Mouse (Mus musculus) c-Kit-negative CD71-positive TER-119-positive erythroid progenitor cells, embryonic 14.5 days (primary cell): ENCODE measurements around the gene Dock1.

Experiments
- DNase-seq: peaks from one replicate; pipeline ENCODE4 v3.0.0-alpha.2; 2013; ENCODE audit warnings: low read depth, low spot score

Gene Dock1

DNA sequence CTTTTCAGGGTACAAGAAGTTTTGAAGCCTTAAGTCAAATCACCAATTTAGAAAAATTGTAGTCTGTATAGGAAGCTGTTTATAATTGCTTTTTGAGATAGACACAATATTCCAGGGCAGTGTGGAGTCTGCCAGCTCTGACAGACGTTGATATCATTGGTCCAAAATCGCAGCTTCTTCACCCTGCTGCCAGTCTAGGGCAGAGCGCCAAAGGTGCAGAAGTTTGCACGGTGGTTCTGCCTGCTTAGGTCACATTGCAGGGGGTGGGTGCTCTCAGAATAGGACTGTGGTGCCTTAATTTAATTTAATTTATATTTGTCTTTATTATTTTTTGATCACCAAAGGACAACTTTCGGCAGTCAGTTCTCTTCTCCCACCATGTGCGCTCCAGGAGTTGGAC, 288.6 kb downstream of the Dock1 start:
- no peak for DNase-seq

DNA sequence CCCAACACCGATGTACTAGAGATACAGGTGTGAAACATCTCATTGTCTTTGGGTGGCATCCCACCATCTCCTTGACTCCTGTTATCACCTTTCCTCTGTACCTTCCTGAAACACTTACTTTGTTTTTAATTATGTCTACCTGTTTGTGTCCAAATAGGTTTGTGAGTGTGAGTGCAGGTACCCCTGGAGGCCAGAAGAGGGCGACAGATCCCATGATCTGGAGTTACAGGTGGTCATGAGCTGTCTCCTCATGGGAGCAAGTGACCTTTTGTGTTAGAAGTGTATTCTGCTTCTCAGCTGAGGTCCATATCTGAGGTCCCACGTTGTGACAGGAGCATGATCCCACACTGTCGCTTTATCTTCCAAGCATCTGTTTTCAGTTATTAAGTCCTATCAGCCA, 290.4 kb downstream of the Dock1 start:
- no peak for DNase-seq

DNA sequence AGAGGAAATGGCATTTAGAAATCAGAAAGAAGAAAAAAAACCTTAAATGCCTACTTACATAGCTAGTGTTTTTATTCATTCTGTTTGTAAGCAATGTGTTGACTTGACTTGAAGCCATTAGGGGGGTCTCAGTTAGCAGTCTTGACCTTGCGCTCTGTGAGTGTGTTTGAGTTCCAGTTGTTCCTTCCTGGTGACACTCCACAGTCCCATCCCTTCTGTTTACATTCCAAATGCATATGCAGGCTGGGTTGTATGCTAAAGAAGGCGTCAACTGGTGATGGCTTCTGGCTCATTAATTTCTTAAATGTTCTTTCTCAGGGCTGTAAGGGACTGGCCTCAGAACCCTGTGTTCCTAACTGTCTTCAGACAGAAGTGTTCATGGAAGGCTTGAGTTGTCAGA, 291.2 kb downstream of the Dock1 start:
- DNase-seq = no peak

DNA sequence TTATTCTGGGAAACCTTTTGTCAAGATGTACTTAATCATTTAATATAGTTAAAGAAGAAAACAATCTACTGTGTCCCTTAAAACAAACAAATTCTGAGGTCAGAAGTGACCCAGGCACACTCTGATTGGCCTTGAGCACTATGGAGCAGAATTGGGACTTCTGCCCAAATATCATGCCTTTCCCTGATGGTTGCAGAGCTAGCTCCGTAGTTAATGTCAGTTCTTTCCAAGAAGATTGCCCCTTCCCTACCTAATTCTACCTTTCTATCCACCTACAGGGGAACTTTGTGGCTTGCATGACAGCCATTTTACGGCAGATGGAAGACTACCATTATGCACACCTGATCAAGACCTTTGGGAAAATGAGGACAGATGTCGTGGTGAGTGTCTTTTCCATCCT, 319.8 kb downstream of the Dock1 start:
- no peak for DNase-seq

DNA sequence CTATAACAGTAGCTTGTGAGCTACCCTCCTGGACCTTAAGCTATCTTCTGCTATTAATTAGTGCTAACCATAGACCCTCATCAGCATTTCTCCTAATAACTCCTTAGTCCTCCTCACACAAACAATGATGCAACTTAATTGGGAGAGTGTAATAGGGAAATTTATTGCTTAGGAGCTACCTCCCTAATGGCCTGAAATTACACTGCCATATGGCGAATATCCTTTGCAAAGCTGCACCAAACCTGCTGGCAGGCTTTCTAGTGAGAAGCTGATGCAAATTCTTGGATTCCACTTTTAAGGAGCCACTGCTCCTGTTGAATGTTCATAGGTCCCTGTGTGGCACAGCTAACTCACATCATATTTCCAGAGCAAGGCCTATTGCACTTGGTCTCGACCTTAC, 320.5 kb downstream of the Dock1 start:
- no peak for DNase-seq

DNA sequence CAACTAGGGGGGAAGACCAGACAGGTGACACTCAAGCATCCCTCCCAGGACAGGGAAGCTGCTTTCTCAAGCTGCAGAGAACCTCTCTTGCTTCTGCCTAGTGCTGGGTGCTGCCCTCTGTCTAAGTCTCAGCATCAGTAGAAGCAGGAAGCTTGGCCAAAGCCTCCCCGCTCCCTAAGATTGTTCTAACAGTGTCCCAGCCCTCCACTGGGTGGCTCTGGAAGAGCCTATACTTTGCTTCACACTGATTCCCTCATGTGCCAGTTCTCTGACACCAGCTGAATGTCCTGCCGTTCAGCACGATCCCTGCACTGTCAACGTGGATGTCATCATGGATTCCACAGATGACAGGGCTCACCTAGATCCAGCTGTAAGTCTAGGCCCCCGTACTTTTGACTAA, 324.5 kb downstream of the Dock1 start:
- DNase-seq = no peak

DNA sequence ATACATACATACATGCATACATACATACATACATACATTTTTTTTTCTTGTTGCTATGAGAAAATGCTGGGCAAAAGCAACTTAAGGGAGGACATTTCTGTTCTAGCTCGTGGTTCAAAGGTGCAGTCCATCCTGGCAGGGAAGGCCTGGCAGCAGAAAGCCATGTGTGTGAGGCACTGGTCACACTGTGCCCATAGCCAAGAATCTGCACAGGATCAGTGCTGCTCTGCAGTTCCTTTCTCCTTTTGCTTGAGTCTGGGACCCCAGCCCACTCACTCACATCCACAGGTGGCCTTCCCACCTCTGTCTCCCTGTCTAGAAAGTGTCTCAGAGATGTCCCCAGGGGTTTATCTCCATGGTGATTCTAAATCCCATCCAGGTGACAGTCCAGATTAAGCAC, 331.8 kb downstream of the Dock1 start:
- DNase-seq = no peak

DNA sequence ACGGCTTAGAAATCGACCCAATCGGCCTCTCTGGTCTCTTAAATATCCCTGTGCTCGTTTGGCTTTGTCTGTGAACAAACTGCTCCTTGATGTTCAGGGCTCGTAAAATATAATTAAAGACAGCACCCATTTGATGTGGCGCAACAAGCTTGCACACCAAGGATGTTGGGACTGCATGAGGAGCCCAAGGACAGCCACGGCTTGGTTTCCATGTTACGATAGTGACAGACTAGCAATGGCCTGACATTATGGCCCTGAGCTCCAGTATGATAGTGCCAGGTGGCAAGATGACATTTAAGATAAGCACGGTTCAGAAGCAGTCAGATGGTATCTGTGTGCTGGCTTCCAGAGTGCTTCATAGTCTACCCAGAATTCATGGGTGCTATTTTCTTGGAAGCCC, 332.4 kb downstream of the Dock1 start:
- DNase-seq = no peak

DNA sequence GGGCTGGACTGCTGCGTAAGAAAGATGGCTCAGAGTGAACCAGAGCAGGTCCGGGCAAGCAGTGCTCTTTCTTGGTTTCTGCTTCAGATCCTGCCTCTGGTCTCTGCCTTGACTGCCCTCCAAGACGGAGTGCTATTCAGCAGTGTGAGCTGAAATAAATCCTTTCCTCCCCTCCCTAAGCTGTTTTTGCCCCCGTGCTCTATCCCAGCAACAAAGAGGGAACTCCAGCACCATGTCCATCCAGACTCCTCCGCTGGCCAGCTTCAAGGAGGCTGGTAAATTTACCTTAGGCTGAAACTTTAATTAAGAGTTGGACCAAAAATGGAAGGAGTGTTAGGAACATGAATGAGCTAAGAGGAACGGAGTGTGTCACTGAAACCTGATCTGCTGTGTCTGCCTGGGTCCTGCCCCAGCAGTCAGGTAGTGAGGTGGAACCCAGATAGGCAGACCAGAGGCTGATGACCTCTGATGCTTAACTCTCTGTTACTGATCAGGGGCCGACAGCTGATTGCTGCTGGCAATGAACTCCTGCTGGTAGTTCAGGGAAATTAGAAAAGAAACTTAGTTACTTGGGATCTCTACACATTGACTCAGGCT, 335.6 kb downstream of the Dock1 start:
- no peak for DNase-seq

DNA sequence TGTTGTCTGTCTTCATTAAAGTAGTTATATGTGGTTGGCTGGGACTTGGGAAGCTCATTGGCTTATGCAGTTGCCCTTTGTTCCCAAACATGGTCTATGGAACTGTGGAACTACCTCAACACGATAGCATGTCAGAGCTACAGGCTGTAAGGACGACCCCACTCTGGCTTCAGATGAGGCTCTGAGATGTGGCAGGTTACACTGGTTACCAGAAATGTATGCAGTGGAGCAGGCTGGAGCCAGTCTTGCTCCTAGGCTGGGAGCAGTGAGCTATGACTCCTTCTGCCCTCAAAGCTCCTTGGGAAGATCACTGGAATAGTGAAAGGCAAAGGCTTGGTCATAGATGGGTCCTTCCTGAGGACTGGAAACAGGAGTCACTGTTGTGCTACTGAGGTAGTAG, 337.6 kb downstream of the Dock1 start:
- DNase-seq = no peak

DNA sequence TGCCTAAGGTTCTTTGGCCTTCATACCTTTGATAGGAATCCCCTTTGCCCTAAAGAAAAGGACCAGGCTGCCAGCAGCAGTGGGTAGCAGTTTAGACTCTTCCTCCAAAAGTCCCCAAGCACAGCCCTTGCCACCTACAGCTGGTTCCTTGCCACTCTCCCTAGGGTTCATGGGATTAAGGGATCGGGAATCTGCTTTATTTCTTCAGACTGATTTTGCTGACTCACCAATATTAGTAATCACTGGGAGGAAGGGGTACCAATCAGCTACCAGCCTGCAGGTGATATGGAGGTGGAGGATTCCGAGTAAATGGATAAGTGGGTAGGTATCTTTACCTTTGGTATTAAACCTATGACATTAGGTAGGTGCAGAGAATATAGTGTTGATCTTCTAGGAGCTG, 340.5 kb downstream of the Dock1 start:
- DNase-seq = no peak

DNA sequence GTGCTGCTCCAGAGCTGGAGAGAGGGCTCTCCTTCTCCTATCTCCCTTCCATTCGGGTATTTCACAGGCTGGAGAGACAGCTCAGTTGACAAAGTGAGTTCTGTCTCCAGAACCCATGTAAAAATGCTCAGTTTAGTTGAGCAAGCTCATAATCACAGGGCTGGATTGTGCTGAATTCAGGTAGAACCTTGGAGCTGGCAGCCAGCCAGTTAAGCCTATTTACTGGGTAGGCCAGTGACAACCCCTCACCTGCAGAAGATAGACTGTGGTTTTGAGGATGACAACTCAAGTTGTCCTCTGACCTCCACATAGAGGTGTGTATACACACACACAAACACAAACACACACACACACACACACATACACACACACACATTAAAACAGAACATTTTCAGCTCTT, 347.1 kb downstream of the Dock1 start:
- no peak for DNase-seq

DNA sequence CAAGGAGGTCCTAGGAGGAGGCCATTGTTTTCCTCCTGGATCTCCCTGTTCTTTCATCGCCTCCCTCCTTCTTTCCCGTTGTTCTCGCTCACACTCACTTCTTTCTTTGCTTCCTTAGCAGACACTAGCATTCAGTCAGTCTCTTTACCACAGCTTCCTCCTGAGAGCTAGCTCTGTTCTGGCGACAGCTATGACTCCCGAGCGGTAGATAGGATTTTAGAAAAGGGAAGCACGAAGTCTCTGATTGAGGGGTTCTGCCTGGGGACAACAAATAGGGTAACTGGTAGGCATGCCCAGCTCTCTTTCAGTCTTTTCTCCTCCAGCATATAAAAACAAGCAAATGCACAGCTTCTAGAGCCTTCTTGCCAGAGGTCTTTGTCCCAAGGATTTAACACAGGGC, 350.3 kb downstream of the Dock1 start:
- DNase-seq = no peak

DNA sequence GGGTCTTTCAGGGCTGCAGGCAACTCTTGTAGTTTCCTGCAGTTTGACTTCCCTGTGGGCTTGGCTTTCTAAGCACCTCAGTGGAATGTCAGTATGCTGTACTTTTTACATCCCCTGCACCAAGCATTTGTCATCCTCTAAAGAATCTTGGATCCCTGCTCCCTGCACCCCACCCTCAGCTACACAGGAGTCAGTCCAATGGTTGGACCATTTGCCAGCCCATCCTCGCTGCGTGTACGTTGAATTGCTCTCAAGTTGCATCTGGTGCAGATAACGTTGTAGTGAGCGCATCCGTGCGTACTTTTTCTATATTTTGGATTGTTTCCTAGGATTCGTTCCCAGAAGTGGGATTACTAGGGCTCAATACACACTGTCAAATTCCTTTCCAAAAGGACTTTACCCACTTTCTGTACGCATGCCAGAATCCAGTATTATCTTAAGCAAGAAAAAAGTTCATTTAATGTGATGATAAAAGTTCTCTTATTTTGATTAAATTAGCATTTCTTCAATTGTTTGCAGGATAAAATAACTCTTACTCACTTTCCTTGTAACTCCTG, 351.2 kb downstream of the Dock1 start:
- DNase-seq = no peak

DNA sequence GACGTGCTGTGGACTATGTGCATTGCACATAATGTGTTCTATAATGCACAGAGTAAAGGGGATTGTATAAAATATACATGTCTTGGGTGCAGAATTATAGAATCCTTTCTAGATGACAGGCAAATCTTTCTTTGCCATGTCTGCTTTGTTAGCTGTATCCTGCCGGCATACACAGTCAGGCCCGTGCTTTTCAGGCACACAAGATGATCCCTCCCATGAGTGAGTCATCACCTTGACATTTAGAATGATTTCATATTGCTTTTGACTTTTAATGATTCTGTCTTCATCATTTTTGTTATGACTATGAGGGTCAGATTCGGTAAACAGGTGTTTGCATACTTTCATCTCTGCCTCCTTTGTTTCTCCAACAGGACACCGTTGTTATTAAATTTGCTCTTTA, 354.1 kb downstream of the Dock1 start:
- DNase-seq = no peak

DNA sequence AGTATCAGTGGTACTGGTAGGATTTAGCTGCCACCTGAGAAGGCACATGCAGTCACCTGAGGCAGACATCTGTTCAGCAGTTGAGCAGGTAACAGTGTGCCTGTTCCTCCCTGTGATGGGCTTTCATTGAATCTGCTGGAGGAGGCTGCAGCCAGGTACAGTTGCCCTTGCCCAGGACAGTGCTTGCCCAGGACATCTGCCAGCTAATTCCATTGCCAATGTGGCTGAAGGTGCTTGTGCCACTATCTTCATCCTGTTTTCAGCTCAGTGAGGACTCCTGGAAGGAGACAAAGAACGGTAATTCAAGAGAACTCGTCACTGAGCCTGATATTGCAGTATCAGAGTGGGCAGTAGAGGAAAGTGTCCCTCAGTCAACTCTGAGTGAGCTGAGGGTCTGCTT, 358.3 kb downstream of the Dock1 start:
- DNase-seq = no peak

DNA sequence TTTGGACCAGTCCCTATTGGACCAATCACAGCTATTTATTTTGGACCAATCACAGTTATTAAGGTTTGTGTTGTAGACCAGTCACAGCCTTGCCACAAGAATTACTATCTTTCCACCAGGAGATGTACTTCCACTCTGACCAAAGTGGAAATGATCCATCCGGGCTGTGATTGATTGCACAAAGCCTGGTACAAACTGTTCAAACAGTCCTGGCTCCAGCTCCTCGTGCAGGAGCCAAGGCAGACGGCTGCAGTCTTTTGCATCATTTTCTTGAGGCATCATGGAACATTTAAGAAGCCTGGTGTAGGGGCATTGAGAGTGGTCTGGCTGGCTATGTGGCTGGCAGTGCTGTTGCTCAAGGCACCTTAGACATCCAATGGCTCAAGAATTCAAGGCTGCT, 358.7 kb downstream of the Dock1 start:
- DNase-seq = no peak

DNA sequence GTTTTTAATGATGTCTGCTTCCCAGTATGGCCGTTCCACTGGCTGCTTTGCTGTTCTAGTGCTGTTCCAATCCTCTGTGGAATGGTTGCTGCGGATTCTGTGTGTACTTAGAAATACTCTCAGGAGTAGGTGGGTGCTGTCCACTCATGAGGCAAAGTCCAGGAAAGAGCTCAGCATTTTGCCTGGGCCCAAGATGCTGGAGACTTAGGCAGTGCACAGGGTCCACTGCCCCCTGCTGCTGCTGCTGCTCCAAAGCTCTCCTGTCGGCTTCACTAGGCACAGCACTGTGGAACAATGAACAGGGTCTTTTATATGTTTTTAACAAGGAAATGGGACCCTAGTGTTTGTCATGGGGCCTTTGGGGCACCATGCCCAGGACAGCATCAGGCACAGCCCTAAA, 361.0 kb downstream of the Dock1 start:
- DNase-seq = no peak

DNA sequence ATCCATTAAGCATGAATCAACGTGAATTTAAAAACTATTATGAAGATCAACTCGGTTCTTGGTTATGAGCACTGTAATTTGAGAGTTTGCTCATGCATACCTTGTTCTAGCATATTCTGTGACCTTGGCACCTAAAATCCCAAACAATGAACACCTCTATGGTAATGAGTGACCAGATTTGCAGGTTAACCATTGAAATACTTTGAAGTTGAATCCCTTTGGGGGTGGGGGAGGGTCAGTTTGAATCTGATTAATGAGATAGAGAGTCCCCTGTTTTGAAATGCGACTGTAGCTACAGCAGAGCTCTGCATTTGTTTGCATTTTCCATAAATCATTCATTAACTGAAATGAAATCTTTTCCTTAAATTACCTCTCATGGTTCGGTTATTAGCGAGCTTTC, 364.4 kb downstream of the Dock1 start:
- DNase-seq = no peak

DNA sequence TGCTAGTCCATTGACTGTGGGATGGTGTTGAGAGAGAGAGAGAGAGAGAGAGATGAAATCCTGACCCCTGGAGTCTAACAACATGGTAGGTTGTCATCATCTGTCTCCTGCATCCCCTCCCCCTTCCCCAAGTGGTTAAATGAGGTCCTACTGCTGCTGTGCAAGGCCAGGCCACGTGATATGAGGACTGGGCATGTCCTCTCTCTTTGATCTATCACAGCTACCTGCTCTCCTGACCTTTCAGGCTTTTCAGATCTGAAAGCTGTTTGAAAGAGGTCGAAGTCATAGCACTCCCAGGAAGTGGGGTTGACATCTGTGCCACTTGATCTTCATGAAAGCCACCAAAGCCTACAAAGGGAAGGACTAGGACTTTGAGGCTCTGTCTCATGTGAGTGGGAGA, 365.2 kb downstream of the Dock1 start:
- DNase-seq = no peak

DNA sequence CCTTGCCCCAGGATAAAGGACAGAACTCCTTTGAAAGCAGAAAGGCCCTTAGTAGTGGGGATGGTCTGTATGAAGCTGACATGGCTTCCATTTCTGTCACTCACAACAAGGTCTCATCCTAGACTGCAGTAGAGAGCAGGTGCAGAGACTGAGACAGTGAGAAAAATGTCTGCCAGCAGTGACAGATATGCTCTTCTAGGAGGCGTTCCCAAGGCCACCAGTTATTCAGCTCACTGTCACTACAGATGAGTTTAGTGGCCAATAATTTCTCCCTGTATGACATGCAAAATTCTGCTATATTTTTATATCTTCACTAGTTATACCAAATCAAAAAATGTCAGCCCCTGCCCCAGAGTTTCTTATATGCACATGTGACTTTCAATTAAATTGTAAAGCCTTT, 368.5 kb downstream of the Dock1 start:
- no peak for DNase-seq

DNA sequence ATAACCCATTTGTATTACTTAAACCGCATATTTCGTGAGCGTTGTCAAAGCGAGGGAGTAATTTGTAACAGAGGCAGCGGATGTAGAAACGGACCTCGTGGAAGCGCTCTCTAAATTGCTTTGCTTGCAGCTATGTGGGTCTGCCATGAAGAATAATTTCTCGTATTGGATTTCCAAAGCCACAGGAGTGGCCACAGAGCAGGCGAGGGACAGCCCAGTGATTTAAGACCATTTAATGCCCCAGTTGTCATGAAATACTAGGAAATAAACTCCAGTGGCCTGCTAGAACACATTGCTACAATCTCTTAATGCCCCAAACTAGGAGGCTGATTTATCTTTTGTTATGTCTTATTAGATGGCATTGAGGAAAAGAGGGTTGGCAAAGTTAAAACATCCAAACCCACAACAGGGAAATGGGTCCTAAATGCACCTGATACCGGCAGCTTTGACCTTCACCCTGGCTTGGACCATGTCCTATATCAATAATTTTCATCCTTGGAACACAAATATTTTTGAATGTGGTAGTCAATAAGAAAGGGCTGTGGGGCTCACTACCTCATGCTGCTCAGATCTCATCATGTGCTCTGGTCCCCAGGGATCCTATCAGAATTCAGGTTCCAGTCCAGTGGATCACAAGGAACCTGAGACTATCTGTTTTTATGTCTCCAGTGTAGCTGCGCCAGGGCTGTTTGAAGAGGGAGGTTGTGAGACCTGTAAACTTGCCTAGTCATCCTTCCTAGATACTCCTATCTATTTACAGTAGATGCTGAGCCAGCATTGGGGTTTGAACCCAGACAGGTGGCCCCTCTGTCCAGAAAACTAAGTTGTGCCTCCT, 373.7 kb downstream of the Dock1 start:
- DNase-seq = no peak

DNA sequence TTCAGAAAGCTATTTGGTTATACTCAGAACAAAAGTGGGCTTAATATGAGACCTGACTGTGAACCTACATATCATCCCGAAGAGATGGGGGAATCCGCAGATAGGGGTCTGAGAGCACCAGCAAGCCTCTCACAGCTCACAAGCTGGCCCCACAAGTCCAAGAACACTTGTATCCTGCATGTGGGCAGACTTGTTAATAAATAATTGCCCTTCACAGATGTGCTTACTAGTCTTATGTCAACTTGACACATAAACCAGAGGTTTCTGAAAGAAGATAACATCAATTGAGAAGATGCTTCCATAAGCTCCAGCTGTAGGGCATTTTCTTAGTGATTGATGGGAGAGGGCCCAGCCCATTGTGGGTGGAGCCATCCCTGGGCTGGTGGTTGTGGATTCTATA, 379.0 kb downstream of the Dock1 start:
- DNase-seq = no peak
